Mouse (Mus musculus): ENCODE measurements around the gene Ano4. TPM values are rescaled to one million over a fixed set of nuclear protein-coding genes. Genes with fewer than 3 reads are reported as not detected.

The Ano4 gene
- polyA plus RNA-seq, 1 experiment from 2014 or later, result 2.0 TPM

DNA sequence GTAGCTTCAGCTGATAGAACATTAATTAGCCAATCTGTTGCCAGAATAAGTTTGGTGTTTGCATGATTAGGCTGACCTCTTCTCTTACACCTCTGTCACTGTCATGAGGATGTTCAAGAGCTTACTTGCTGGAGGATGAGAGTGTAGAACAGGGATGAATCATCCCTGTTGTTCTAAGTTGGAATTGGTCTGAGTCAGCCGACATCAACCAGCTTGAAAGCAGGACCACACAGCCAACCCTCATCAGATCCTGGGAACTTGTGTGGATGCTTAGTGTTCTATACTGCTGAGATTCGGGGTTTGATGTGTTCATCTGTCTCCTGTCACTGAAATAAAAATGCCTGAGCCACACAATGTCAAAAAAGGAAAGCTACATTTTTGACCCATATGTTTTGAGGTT is 44.2 kb downstream of the Ano4 start:
- Histone ChIP-seq H3K4me1 (replicated peaks; ENCODE audit: insufficient read depth, low read length) (no peaks in the 10 kb centered on the region), H3K36me3 (ENCODE audit: insufficient read depth, low read length) (no peaks in the 10 kb centered on the region), H3K9me3 (replicated peaks; ENCODE audit: low read length) (no peaks in the 10 kb centered on the region), H3K27ac (no peak overlapping the region), H3K4me2 (ENCODE audit: low read length) (no peak overlapping the region), H3K4me3 (replicated peaks; ENCODE audit: low read depth, low read length) (no peak overlapping the region), H3K9ac (ENCODE audit: low read depth, low read length) (no peak overlapping the region), H3K27me3 (ENCODE audit: insufficient read depth, low read length) (no peaks in the 10 kb centered on the region)
- no peak for ATAC-seq (replicated peaks; ENCODE audit: low FRiP score, low read depth)
- no peak for DNase-seq (ENCODE audit: low spot score)
- no peak for TF ChIP-seq CTCF (IDR thresholded peaks at IDR 0.05; ENCODE audit: low read depth)
- WGBS, result 67% methylated on average over 2 of the region's 2 CpGs

- 72% methylated on average over 3 of the region's 3 CpGs for WGBS
- ATAC-seq (replicated peaks; ENCODE audit: low FRiP score, low read depth) (no peak), DNase-seq (ENCODE audit: low spot score) (no peak)
- H3K4me1 ChIP-seq (replicated peaks; ENCODE audit: insufficient read depth, low read length), result no peaks in the 10 kb centered on the region
- no peak overlapping the region for H3K4me2 ChIP-seq (ENCODE audit: low read length)
- no peak overlapping the region for H3K27ac ChIP-seq
- H3K9me3 ChIP-seq (replicated peaks; ENCODE audit: low read length), result no peaks in the 10 kb centered on the region
- no peak for TF ChIP-seq CTCF (IDR thresholded peaks at IDR 0.05; ENCODE audit: low read depth)
- no peaks in the 10 kb centered on the region for H3K36me3 ChIP-seq (ENCODE audit: insufficient read depth, low read length)
- no peak overlapping the region for H3K9ac ChIP-seq (ENCODE audit: low read depth, low read length)
- H3K4me3 ChIP-seq (replicated peaks; ENCODE audit: low read depth, low read length), result no peak overlapping the region
- H3K27me3 ChIP-seq (ENCODE audit: insufficient read depth, low read length), result no peaks in the 10 kb centered on the region
Observed at GRCm38 (mm10) chr10:89292784-89293183, 51.8 kb downstream of the Ano4 start.

DNA sequence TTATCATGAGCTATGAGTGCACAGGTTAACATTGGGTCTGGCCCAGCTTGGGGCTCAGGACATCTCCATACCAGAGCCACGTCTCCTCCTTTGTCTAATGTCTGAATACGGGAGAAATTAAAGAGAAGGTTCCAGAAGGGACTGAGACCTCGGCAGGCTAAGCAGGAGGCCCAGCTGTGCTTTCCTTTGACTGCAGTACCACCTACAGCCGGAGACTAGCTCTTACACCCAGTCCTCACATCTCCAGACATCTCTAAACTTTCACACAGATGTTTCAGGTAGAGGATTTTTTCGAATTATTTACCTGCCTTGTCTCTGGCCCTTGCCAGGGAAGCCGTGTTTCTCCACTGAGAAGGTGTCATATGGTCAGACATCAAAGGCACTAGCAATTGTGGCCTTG is 53.9 kb downstream of the Ano4 start:
- ATAC-seq (replicated peaks; ENCODE audit: low FRiP score, low read depth), result no peak

DNA sequence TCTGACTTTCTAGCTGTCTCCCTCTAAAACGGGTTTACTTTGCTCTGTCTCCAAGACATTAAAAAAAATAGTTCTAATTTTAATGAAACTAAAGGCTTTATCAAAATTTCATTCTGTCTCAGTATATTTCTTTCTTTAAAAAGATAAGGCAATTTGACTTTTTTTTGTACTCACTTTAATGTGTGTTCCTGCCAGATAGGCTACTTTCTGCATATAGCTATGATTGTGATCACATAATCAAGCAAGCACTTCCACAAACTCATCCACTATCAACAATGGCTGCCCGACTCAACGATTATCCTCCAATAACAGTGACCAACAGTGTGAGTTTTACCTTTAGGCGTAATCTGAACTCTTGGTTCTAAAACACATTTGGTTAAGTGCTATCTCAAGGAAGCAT is 55.3 kb downstream of the Ano4 start:
- no peak overlapping the region for H3K9ac ChIP-seq (ENCODE audit: low read depth, low read length)
- DNase-seq (ENCODE audit: low spot score), result no peak
- 88% methylated on average over 4 of the region's 4 CpGs for WGBS
- H3K4me1 ChIP-seq (replicated peaks; ENCODE audit: insufficient read depth, low read length), result no peaks in the 10 kb centered on the region
- H3K4me2 ChIP-seq (ENCODE audit: low read length), result no peak overlapping the region
- ATAC-seq (replicated peaks; ENCODE audit: low FRiP score, low read depth), result no peak
- no peaks in the 10 kb centered on the region for H3K9me3 ChIP-seq (replicated peaks; ENCODE audit: low read length)
- no peaks in the 10 kb centered on the region for H3K36me3 ChIP-seq (ENCODE audit: insufficient read depth, low read length)
- no peak overlapping the region for H3K4me3 ChIP-seq (replicated peaks; ENCODE audit: low read depth, low read length)
- no peak overlapping the region for H3K27ac ChIP-seq
- TF ChIP-seq CTCF (IDR thresholded peaks at IDR 0.05; ENCODE audit: low read depth), result no peak
- no peaks in the 10 kb centered on the region for H3K27me3 ChIP-seq (ENCODE audit: insufficient read depth, low read length)

More for the DNA sequence above, 53.9 kb downstream of the Ano4 start:
- 74% methylated on average over 6 of the region's 6 CpGs for WGBS
- no peaks in the 10 kb centered on the region for H3K4me1 ChIP-seq (replicated peaks; ENCODE audit: insufficient read depth, low read length)
- H3K27ac ChIP-seq, result no peak overlapping the region
- H3K9ac ChIP-seq (ENCODE audit: low read depth, low read length), result no peak overlapping the region
- no peak overlapping the region for H3K4me3 ChIP-seq (replicated peaks; ENCODE audit: low read depth, low read length)
- H3K4me2 ChIP-seq (ENCODE audit: low read length), result no peak overlapping the region
- H3K27me3 ChIP-seq (ENCODE audit: insufficient read depth, low read length), result no peaks in the 10 kb centered on the region
- peak; percentile 31 for DNase-seq (ENCODE audit: low spot score)
- H3K36me3 ChIP-seq (ENCODE audit: insufficient read depth, low read length), result no peaks in the 10 kb centered on the region
- no peaks in the 10 kb centered on the region for H3K9me3 ChIP-seq (replicated peaks; ENCODE audit: low read length)
- TF ChIP-seq CTCF (IDR thresholded peaks at IDR 0.05; ENCODE audit: low read depth), result peak; percentile 49

GRCm38 (mm10) chr10:89280402-89280801 is 64.2 kb downstream of the Ano4 start:
- H3K9ac ChIP-seq (ENCODE audit: low read depth, low read length), result no peak overlapping the region
- H3K4me2 ChIP-seq (ENCODE audit: low read length), result no peak overlapping the region
- DNase-seq (ENCODE audit: low spot score) (no peak), ATAC-seq (replicated peaks; ENCODE audit: low FRiP score, low read depth) (no peak)
- no peak overlapping the region for H3K4me3 ChIP-seq (replicated peaks; ENCODE audit: low read depth, low read length)
- TF ChIP-seq CTCF (IDR thresholded peaks at IDR 0.05; ENCODE audit: low read depth), result no peak
- no peak overlapping the region for H3K27ac ChIP-seq
- no peaks in the 10 kb centered on the region for H3K27me3 ChIP-seq (ENCODE audit: insufficient read depth, low read length)
- no peaks in the 10 kb centered on the region for H3K9me3 ChIP-seq (replicated peaks; ENCODE audit: low read length)
- H3K4me1 ChIP-seq (replicated peaks; ENCODE audit: insufficient read depth, low read length), result no peaks in the 10 kb centered on the region
- H3K36me3 ChIP-seq (ENCODE audit: insufficient read depth, low read length), result no peaks in the 10 kb centered on the region
- WGBS, result 78% methylated on average over 5 of the region's 5 CpGs

GRCm38 (mm10) chr10:89273001-89273680 is 71.4 kb downstream of the Ano4 start:
- 90% methylated on average over 3 of the region's 3 CpGs for WGBS
- Histone ChIP-seq H3K36me3 (ENCODE audit: insufficient read depth, low read length) (no peaks in the 10 kb centered on the region), H3K27ac (no peak overlapping the region), H3K9ac (ENCODE audit: low read depth, low read length) (no peak overlapping the region), H3K27me3 (ENCODE audit: insufficient read depth, low read length) (no peaks in the 10 kb centered on the region), H3K4me2 (ENCODE audit: low read length) (no peak overlapping the region), H3K9me3 (replicated peaks; ENCODE audit: low read length) (no peaks in the 10 kb centered on the region), H3K4me1 (replicated peaks; ENCODE audit: insufficient read depth, low read length) (no peaks in the 10 kb centered on the region), H3K4me3 (replicated peaks; ENCODE audit: low read depth, low read length) (no peak overlapping the region)
- ATAC-seq (replicated peaks; ENCODE audit: low FRiP score, low read depth), result no peak
- no peak for TF ChIP-seq CTCF (IDR thresholded peaks at IDR 0.05; ENCODE audit: low read depth)
- no peak for DNase-seq (ENCODE audit: low spot score)

DNA sequence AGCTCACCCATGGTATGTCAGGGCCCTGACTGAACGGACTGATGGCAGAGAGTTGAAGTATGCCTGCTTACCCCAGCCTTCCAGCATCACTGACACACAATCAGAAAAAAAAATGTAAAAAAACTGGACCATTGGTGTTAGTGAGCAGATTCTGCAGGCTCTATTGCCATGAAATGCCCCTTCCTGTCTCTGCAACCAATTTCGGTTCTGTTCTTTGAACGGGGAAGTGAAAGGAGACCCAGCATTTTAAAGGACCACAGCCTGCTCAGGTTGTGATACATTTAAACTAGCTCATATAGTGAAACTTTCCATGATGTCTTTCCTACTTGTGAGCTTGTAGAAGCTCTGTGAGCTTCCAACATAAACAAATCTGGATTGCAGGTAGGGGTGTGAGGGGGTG is 77.2 kb downstream of the Ano4 start:
- H3K27ac ChIP-seq, result no peak overlapping the region
- H3K9ac ChIP-seq (ENCODE audit: low read depth, low read length), result no peak overlapping the region
- no peaks in the 10 kb centered on the region for H3K27me3 ChIP-seq (ENCODE audit: insufficient read depth, low read length)
- H3K36me3 ChIP-seq (ENCODE audit: insufficient read depth, low read length), result no peaks in the 10 kb centered on the region
- ATAC-seq (replicated peaks; ENCODE audit: low FRiP score, low read depth) (no peak), DNase-seq (ENCODE audit: low spot score) (no peak)
- 85% methylated on average over 3 of the region's 3 CpGs for WGBS
- no peaks in the 10 kb centered on the region for H3K4me1 ChIP-seq (replicated peaks; ENCODE audit: insufficient read depth, low read length)
- H3K9me3 ChIP-seq (replicated peaks; ENCODE audit: low read length), result no peaks in the 10 kb centered on the region
- H3K4me2 ChIP-seq (ENCODE audit: low read length), result no peak overlapping the region
- no peak for TF ChIP-seq CTCF (IDR thresholded peaks at IDR 0.05; ENCODE audit: low read depth)
- H3K4me3 ChIP-seq (replicated peaks; ENCODE audit: low read depth, low read length), result no peak overlapping the region
